Mouse (Mus musculus) stomach, postnatal 0 days (tissue): ENCODE data around the gene Zfp11.

Source experiments
- CTCF ChIP-seq: IDR thresholded peaks from 2 replicates; pipeline ENCODE4 v1.5.1; 2016; ENCODE audit warnings: antibody characterized with exemption, low read depth, mild to moderate bottlenecking, moderate library complexity
- EP300 ChIP-seq: optimal IDR thresholded peaks from 2 replicates; pipeline ENCODE3; 2016; ENCODE audit warnings: antibody characterized with exemption

- no peak for TF ChIP-seq CTCF
- TF ChIP-seq EP300 = no peak
Observed at GRCm38 (mm10) chr5:129657931-129658330, 12.0 kb downstream of the Zfp11 start.
